In genomic region chr2:181676424-181676823, GRCm38 (mm10) we compare ENCODE assay signal across 9 mouse cellular contexts. TPM values are rescaled to one million over a fixed set of nuclear protein-coding genes. Genes with fewer than 3 reads are reported as not detected.
DNase-seq lines count a peak whose midpoint lies in the region; ATAC-seq lines count a peak whose summit lies in the region.
"Had no signal": no experiment of that assay in that cellular context is flagged by ENCODE, and none has a peak within 500 bp of the region (broad histone marks: within the 10 kb centered on the region; RNA-seq: fewer than 3 reads in every experiment).

No protein-coding gene starts in this region.

- H3K27me3 ChIP-seq in heart, embryonic 14.5 days (ENCODE audit: control insufficient read depth, insufficient read depth, low read length), result peaks cover 26% of the 10 kb centered on the region

- H3K9me3 ChIP-seq in heart, embryonic 14.5 days (ENCODE audit: control insufficient read depth, low read length), result no peaks in the 10 kb centered on the region

- peaks cover 19 to 22% of the 10 kb centered on the region in 2 experiments for H3K4me1 ChIP-seq in heart, embryonic 14.5 days (ENCODE audit: control insufficient read depth in 2 of 2, insufficient read depth in 2 of 2, low read length in 2 of 2)

- 65% methylated on average over 2 of the region's 2 CpGs for WGBS in heart, embryonic 14.5 days

- no peak for DNase-seq in heart, adult 9 months (ENCODE audit: low spot score in 2 of 2)
- peak; percentile 61 for DNase-seq in 3T3-L1 (ENCODE audit: low read depth, low spot score)
- DNase-seq in embryo, embryonic 11 days, result peak; percentile 63
- peak; percentile 48 for DNase-seq in kidney, postnatal 14 days
- no peak for DNase-seq in layer of hippocampus, adult 18-20 months (ENCODE audit: low spot score in 2 of 2)
- DNase-seq in adrenal gland, adult 8-10 months, result no peak
- no peak for DNase-seq in layer of hippocampus, postnatal 14 days (ENCODE audit: low spot score in 2 of 2)

- no peak overlapping the region for H3K4me3 ChIP-seq in heart, embryonic 14.5 days (ENCODE audit: control insufficient read depth in 1 of 2, insufficient read depth in 1 of 2, low read depth in 1 of 2, low read length in 2 of 2)

- no peaks in the 10 kb centered on the region for H3K36me3 ChIP-seq in heart, embryonic 14.5 days (ENCODE audit: control insufficient read depth, insufficient read depth, low read length)

- no peak overlapping the region for H3K9ac ChIP-seq in heart, embryonic 14.5 days (ENCODE audit: low read length)

- no peak for ATAC-seq in heart, embryonic 14.5 days (ENCODE audit: insufficient number of reproducible peaks, insufficient read depth, low FRiP score, low read depth)

- peak overlapping the region; percentile 68 to 72; a peak in 3 of 4 replicates for H3K27ac ChIP-seq in heart, embryonic 14.5 days (replicated peaks in 1 of 2; ENCODE audit: control insufficient read depth in 1 of 2, insufficient read depth in 1 of 2, low read depth in 2 of 2, low read length in 2 of 2)

- no peak overlapping the region for H3K4me2 ChIP-seq in heart, embryonic 14.5 days (ENCODE audit: low read length)

RNA-seq across cellular contexts. Expression of gene Tcea2, which starts 3.7 kb away (rescaled TPM):
- polyA plus RNA-seq in heart, embryonic 14.5 days (2014; fragmentation: Nextera tagmentation; extraction: Ambion mirVana), result 20.5 and 21.8 TPM in 2 replicates
- 10 to 100 TPM; 48.3 to 55.1 TPM for total RNA-seq in layer of hippocampus, adult 18-20 months (2021)
- total RNA-seq in adrenal gland, adult 8-10 months (2022), result 10 to 100 TPM in 2 of 4 experiments, 1 to 10 TPM in 2; 6.6 to 16.4 (median 11.4) TPM
- 10 to 100 TPM; 51.2 to 59.4 TPM for total RNA-seq in layer of hippocampus, postnatal 14 days (2021)

RNA-seq across cellular contexts. Expression of gene Sox18, which starts 5.0 kb away (rescaled TPM):
- 44.1 and 49.2 TPM in 2 replicates for polyA plus RNA-seq in heart, embryonic 14.5 days (2014; fragmentation: Nextera tagmentation; extraction: Ambion mirVana)
- 10 to 100 TPM; 11.3 to 12.6 TPM for total RNA-seq in layer of hippocampus, adult 18-20 months (2021)
- total RNA-seq in adrenal gland, adult 8-10 months (2022), result 10 to 100 TPM; 19.1 to 36.7 (median 32.9) TPM
- 10 to 100 TPM; 14.4 to 15.6 TPM for total RNA-seq in layer of hippocampus, postnatal 14 days (2021)

RNA-seq across cellular contexts. Expression of gene Rgs19, which starts 17.4 kb away (rescaled TPM):
- 42.8 and 44.2 TPM in 2 replicates for polyA plus RNA-seq in heart, embryonic 14.5 days (2014; fragmentation: Nextera tagmentation; extraction: Ambion mirVana)
- total RNA-seq in layer of hippocampus, adult 18-20 months (2021), result 10 to 100 TPM; 41.7 to 47.2 TPM
- 10 to 100 TPM; 23.7 to 26.0 (median 25.3) TPM for total RNA-seq in adrenal gland, adult 8-10 months (2022)
- 10 to 100 TPM; 41.5 to 44.4 TPM for total RNA-seq in layer of hippocampus, postnatal 14 days (2021)

RNA-seq across cellular contexts. Expression of gene Gm29797, which starts 19.6 kb away (rescaled TPM):
- not detected in 2 replicates for polyA plus RNA-seq in heart, embryonic 14.5 days (2014; fragmentation: Nextera tagmentation; extraction: Ambion mirVana)
- 1 to 10 TPM in 1 of 2 experiments, under 1 TPM in 1; 0.91 to 2.1 TPM for total RNA-seq in layer of hippocampus, adult 18-20 months (2021)
- under 1 TPM in 1 of 4 experiments, not detected in 3; 0.38 TPM for total RNA-seq in adrenal gland, adult 8-10 months (2022)
- total RNA-seq in layer of hippocampus, postnatal 14 days (2021), result not detected
- polyA plus RNA-seq: gonadal fat pad, adult 2 months had no signal

RNA-seq across cellular contexts. Expression of gene Lkaaear1, which starts 21.8 kb away (rescaled TPM):
- not detected in 2 replicates for polyA plus RNA-seq in heart, embryonic 14.5 days (2014; fragmentation: Nextera tagmentation; extraction: Ambion mirVana)
- total RNA-seq in layer of hippocampus, adult 18-20 months (2021), result not detected
- not detected for total RNA-seq in adrenal gland, adult 8-10 months (2022)
- total RNA-seq in layer of hippocampus, postnatal 14 days (2021), result not detected

Comparison
In these comparisons a context has a peak if more than half of its experiments do, and no peak if none do; other contexts are left out.
1. DNase-seq: peak in 3T3-L1 (single experiment), embryo, embryonic 11 days (single experiment) and kidney, postnatal 14 days (single experiment); none in heart, adult 9 months (0 of 2), layer of hippocampus, adult 18-20 months (0 of 2), adrenal gland, adult 8-10 months (single experiment) and layer of hippocampus, postnatal 14 days (0 of 2).